Mouse (Mus musculus): ENCODE data around the gene Sult3a2.
"Not testable (repeated sequence)": the region's sequence is repeated elsewhere in the genome, so short reads cannot be mapped to it uniquely, and the experiment has no call there.

The Sult3a2 gene

DNA sequence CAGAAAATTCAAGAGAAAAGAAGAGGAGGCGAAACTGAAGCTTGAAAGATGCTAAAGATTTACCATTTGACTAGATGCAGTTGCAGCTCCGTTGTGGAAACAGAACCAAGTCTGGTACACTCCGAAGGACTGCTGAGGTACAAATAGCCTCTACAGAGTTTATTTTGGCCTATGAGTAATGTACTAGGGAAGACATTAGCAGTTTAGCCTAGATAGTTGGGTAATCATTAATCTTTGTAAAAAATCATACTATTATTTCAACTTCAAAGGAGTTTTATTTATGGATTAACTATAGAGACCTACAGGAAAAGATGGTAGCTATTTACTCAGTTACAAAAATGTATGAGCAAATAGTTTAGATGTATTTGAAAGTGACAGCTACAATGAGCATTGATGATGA, at the start of gene Sult3a2:
Sult3a2 (minus strand) TSS at position 101 of the 400 bp plus-strand sequence.
- DNase-seq (ENCODE audit: low read depth, low spot score) = no peak

DNA sequence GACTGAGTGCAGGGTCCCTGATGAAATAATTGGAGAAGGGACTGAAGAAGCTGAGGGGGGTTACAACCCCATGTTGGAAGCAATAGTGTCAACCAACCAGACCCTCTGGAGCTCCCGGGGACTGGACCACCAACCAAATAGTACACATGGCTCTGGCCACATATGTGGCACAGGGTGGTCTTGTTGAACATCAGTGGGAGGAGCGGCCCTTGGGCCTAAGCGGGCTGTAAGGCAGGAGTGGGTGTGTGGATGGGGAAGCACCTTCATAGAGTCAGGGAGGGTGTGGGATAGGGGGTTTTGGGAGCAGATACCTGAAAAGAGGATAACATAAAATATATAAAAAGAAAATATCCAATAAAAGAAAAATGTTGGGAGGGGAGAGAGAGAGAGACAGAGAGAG, 34.4 kb upstream of the Sult3a2 start:
- DNase-seq (ENCODE audit: low read depth, low spot score) = no peak

DNA sequence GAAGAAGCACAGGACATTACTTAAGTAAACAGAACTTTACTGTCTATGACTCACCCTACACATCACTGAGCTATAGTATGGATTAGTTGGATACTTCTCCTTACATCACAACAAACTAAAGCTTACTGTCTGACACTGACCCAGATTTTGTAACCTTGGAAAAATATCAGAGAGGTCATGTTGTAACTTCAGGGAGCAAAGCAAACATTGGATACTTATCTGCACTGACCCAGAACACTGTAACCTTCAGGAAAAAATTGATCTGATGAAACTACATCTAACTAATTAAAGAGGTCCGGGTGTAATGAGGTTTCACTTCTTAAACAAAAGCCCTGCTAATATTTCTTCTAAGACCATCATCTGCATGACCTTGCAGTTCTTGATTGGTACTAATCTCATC, 30.4 kb upstream of the Sult3a2 start:
- no peak for DNase-seq (ENCODE audit: low read depth, low spot score)

DNA sequence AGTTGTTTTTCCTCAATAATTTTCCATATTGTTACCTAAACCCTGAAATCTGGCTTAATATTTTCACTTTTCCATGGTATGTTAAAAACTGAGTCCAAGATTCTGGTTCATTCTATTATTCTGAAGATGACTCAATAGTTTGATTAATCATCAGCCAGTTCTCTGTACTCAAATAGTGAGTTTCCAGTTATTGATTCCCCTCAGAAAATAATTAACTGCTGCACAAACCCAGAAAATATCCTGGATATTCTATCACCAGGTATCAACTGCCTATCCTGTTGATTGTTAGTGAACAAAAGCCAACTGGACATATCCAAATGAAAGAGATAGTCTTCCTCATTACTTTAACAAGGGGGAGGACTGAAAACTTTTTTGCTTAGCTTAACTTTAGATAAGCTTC, 27.8 kb upstream of the Sult3a2 start:
- no peak for DNase-seq (ENCODE audit: low read depth, low spot score)

DNA sequence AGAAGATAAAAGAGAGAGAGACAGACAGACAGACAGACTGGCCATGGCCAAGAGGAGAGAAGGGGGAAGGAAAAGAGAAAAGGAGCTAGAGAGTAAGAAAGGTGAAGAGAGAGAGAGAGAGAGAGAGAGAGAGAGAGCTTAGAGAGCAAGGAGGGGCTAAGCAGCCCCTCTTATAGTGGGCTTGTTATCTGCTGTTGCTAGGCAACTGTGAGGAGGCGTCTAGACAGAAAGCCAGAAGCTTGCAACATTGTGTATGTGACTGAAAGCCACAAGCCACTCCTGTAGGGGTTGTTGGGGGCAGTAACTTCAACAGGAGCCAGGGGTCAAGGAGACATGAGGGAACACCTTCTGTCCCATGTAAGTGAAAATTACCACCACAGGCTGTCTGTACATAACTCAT, 25.3 kb upstream of the Sult3a2 start:
- DNase-seq (ENCODE audit: low read depth, low spot score) = no peak

DNA sequence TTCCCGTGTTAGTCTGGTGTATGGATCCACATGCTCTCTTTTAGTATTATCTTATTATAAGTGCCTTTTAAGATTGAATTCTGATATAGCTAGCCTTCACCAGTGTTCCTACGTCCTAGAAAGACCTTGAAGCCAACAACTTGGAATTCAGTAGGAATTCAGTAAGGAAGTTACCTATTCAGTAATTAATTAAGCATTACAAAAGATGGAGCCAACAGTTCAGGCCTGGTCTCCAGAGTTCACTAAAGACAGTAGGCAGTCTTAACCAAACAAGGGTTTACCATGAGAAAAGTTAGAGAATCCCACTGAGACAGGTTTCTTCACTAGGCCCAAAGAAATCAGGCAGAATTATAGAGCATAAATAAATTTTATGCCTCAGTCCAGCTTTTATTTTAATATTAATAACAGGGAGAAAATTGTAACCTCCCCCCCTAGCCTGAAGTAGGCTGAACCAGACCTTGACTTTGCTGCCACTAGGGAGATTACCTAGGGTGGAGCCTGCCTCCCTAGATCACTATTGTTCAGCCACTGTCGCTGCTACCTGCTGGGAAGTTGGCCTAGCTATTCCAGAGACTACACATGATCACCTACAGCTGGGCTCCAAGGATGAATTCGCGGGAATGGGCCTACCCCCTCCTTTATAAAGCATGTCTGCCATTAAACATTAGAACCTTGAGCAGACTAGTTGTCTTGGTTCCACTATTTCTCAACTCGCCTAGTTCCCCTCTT, 10.9 kb upstream of the Sult3a2 start:
- DNase-seq (ENCODE audit: low read depth, low spot score) = not testable (repeated sequence)

DNA sequence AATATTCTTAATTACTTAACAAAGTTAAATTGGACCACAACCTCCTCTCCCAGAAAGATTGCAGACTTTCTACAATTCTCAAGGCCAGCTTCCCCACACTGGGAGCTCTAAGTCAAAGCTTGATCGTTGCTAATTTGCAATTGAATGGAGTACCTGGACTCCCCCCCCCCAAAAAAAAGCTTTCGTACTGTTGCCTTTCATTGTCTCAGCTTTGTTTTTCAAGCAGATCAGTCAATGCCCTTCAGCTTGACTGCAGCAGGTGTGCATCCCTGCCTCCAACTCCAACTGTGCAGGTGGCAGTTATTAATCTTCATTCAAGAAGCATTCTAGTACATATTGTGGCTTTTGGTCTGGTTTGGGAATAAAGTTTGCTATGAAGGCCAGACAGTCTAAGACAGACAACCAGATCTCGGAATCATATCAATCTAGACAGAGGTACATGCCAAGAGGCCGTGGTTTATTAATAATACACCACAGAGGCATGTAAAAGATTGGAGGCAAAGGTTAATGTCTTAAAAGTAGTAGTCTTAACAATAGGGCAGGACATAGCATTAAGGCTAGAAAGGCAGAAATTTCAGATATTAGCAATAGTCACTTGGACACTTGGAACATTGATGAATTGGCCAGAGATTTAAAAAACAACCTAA, 9.9 kb upstream of the Sult3a2 start:
- not testable (repeated sequence) for DNase-seq (ENCODE audit: low read depth, low spot score)

DNA sequence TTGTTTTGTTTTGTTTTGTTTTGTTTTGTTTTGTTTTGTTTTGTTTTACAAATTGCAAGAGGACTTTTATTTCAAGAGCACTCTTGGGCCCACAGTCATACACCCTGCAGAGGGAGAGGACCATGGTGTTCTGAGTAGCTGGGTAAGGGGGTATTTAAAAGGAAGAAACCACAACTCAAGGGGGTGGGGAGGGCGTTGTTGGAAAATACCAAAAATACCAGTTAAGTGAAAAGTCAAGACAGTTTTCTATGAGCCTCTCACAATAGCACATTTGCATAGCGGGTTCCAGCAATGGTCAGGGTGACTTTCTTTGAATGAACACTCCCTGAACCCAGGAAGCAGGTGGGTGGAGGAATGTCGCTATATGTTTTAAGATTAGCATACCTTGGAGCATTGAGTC, 5.7 kb upstream of the Sult3a2 start:
- not testable (repeated sequence) for DNase-seq (ENCODE audit: low read depth, low spot score)

DNA sequence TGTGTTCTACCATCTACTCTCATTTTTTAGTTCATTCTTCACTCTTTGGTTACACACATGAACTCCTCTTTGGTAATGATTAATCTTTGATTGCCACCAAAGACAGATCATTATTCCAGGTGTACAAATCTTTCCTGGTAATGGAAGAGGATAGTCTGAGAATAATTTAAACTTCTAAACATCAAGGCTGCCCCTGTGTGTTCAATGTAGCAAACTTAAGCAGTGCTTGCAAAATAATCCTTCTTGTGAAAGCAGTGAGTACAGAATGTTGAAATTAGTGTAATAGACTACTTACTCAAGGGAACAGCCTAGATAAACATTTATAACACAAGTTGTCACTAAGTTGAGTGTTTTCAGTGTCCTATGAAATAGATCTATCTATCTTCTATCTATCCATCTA, 1.0 kb upstream of the Sult3a2 start:
- no peak for DNase-seq (ENCODE audit: low read depth, low spot score)

DNA sequence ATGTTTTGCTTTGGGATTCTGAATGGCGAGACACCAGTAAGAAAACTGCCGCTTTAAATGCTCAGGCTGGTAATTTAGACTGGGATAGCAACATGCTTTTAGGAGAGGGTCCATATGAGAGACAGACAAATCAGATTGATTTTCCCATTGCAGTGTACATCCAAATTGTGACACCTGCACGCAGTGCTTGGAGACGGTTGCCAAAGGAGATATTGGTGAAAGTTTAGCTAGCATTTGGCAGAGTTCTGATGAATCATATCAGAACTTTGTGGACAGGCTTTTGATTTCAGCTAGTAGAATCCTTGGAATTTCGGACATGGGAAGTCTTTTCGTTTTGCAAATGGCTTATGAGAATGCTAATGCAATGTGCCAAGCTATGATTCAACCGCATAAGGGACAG, 51.3 kb downstream of the Sult3a2 start:
- DNase-seq (ENCODE audit: low read depth, low spot score) = not testable (repeated sequence)

DNA sequence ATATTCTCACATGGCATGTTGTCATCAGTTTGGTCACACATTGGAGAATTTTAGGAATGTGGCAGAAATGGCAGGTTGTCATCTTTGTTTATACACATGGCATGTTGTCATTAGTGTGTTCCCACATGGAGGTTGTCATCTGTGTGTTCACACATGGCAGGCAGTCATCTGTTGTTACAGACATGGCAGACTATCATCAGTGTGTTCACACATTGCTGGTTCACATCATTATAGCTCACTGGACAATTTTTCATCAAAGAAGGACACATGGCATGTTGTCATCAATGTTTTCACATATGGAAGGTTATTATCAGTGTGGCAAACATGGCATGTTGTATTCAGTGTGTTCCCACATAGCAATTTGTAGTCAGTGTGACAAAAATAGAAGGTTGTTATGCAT, 53.3 kb downstream of the Sult3a2 start:
- DNase-seq (ENCODE audit: low read depth, low spot score) = no peak

DNA sequence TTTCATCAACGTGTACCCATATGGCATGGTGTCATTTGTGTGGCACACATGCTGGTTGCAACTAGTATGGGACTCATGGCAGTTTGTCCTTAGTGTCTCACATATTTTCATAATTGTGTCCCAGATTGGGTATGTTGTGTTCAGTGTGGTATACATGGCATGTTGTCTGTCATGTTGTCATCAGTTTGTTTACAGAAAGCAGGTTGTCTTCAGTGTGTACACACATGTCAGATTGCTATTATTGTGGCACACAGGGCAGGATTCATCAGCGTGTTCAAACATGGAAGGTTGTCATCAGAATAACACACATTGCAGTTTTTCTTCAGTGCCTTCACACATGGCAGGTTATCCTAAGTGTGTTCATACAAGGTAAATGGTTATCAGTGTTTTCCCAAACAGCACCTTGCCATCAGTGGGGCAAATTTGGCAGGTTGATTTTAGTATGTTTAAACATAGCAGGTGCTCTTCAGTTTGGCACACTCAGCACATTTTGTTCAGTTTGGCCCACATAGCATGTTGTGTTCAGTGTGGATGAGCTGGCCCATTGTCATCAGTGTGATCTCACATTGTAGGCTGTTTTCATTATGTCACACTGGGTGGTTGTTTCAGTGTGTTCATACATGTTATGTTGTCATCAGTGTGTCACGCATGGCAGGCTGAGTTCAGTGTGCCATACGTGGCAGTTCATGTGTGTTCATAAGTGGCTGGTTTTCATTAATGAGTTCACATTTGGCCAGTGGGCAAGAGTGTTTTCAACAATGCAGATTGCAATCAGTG, 53.9 kb downstream of the Sult3a2 start:
- no peak for DNase-seq (ENCODE audit: low read depth, low spot score)

DNA sequence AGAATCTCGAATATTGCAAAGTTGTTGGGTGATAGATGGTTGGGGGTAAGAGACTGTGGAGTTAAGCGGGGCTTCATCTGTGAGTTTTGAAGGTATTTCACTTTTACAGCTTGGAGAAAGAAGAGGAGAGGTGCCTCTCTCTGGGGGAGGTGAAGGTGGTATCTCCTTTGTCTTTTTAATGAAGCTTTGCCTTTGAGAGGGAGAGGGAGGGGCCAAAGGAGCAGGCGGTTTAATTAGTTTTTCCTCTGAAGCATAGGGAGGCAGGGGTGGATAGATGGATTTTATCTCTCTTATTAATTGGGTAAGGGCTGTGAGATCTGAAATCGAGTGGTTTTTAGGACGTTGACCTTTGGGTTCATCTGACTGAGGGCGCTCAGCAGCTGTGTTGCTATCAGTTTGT, 62.7 kb downstream of the Sult3a2 start:
- DNase-seq (ENCODE audit: low read depth, low spot score) = no peak

DNA sequence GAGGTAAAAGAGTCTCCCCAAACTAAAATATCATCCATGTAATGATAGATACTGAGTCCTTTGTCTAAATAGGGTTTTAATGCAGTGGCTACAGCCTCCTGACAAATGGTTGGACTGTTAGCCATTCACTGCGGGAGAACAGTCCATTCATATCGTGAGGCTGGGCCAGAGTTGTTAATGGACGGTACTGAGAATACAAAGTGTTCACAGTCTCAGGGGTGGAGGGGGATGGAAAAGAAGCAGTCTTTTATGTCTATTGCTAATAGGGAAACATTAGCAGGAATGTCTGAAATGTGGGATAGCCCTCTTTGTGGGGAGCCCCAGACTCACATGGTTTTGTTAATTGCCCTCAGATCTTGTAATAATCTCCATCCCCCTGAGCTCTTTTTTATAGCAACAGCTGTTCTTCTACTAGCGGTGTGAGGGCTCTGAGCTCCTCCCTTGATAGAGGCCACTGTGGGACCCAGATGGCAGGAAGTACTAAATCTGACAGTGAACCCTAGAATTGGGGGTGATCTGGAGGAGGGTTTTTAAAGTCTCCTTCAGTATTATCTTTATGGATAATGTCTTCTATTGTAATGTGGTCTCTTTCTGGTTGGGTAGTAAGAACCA, 64.6 kb downstream of the Sult3a2 start:
- DNase-seq (ENCODE audit: low read depth, low spot score) = no peak

Measured in telencephalon, adult 2 months (tissue).